Mouse (Mus musculus): ENCODE data around the gene Cd274. TPM values are rescaled to one million over a fixed set of nuclear protein-coding genes. Genes with fewer than 3 reads are reported as not detected.

The Cd274 gene
- polyA plus RNA-seq, 1 experiment from 2014 or later = 0.04 TPM

DNA sequence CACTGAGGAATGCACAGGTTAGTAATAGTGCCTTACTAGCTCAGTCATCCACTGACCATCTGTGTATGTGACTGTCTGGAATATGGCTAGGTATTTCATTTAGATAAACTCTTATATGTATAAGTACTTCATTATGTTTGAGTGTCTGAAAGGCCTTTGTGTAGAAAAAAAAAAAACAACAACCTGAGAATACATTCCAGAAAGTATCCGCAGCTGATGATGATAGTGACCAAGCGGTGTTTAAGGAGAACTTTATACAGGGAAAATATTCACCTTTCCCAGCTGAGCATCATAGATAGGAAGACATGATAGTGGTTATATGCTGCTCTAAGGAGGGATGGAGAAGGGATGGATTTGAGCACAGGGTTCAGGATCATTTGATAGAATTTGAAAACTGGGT, 786 bp downstream of the Cd274 start:
- ATAC-seq (ENCODE audit: low FRiP score, low read depth) = no peak
- Histone ChIP-seq H3K27me3 (peaks cover 5% of the 10 kb centered on the region; the same call in 1 of the 2 replicates), H3K9me3 (no peaks in the 10 kb centered on the region), H3K27ac (no peak overlapping the region), H3K4me1 (peaks cover 12% of the 10 kb centered on the region; the same call in 1 of the 2 replicates), H3K9ac (no peak overlapping the region), H3K36me3 (no peaks in the 10 kb centered on the region), H3K4me2 (replicated peaks) (no peak overlapping the region), H3K4me3 (no peak overlapping the region)
- WGBS = 89% methylated on average over 2 of the region's 2 CpGs

DNA sequence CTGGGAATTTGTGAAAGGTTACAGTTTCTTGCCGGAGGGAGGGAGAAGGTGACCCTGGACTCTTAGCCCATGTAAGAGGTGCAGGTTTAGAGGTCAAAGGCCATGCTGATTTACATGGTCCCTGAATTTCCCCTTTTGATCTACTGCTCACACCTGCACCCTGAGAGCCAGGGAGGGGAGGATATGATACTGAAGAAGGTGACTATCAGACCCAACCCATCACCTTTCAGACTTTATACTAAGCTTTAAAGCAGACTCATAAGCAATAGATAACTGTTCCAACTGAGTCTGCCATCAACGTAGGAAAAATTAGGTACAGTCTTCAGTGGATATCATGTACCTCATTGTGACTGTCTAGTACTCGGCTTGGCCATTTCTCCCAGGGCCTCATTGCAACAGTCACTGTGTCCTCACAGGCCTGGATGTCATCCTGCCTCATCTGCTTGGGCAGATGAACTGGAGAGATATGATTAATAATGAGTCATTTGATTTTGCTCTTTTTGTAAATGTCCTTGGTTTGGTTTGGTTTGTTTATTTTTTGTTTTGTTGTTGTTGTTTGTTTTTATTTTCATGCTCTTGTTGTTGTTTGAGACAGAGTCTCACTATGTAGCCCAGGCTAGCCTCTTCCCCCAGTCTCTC, 1.5 kb downstream of the Cd274 start:
- peaks cover 12% of the 10 kb centered on the region; the same call in 1 of the 2 replicates for H3K4me1 ChIP-seq
- no peak overlapping the region for H3K27ac ChIP-seq
- H3K4me2 ChIP-seq (replicated peaks) = no peak overlapping the region
- H3K36me3 ChIP-seq = no peaks in the 10 kb centered on the region
- no peaks in the 10 kb centered on the region for H3K9me3 ChIP-seq
- no peak overlapping the region for H3K4me3 ChIP-seq
- no peak overlapping the region for H3K9ac ChIP-seq
- ATAC-seq (ENCODE audit: low FRiP score, low read depth) = no peak
- peaks cover 5% of the 10 kb centered on the region; the same call in 1 of the 2 replicates for H3K27me3 ChIP-seq
- 84% methylated on average over 3 of the region's 3 CpGs for WGBS

DNA sequence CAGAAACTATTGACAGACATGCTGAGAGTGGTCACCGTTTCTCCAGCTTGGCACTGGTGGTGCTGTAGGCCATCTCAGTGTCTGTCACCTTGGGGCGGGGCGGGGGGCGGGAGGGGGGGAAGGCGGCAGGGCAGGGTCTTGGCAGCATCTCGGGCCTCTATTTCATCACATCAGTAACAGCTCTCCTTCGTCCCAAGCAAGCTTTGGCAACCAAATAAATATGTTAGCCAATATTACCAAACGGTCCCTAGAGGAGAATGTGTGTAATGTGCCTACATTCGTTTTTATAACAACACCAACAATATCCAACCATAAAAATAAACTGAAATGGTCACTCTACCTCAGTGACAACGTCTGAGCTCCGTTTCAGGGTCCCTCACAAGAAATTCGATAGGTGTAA, 2.9 kb downstream of the Cd274 start:
- Histone ChIP-seq H3K4me3 (no peak overlapping the region), H3K9me3 (no peaks in the 10 kb centered on the region), H3K36me3 (no peaks in the 10 kb centered on the region), H3K4me1 (peaks cover 12% of the 10 kb centered on the region; the same call in 1 of the 2 replicates), H3K9ac (no peak overlapping the region), H3K4me2 (replicated peaks) (no peak overlapping the region), H3K27ac (no peak overlapping the region), H3K27me3 (no peaks in the 10 kb centered on the region)
- ATAC-seq (ENCODE audit: low FRiP score, low read depth) = no peak
- WGBS = 60% methylated on average over 12 of the region's 12 CpGs

DNA sequence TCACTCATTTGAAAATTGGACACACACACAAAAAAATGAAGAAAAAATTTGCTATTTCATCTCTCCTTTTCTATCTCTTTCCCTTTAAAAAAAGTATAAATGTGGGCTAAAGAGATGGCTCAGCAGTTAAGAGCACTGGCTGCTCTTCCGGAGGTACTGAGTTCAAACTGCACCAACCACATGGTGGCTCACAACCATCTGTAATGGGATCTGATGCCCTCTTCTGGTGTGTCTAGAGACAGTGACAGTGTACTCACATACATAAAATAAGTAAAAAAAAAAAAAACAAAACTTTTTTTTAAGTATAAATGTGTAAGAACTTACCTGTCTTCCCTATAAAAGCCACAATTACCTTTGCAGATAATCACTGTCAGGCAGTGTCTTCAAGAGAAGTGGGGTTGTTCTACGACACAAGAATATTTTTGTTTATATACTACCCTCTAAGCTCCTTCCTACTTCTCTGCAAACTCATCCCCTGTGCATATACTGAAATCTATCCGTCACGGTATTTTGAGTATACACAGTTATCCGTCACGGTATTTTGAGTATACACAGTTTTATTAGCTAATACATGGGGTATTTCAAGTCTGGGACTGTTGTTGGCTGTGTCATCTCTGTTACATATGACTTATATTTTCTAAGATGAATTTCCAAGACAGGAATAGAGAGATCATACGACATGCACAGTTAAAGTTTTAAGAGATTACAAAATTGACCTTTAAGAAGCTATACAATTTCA, 3.5 kb downstream of the Cd274 start:
- H3K4me2 ChIP-seq (replicated peaks) = no peak overlapping the region
- no peak overlapping the region for H3K4me3 ChIP-seq
- WGBS = 91% methylated on average over 7 of the region's 7 CpGs
- no peaks in the 10 kb centered on the region for H3K36me3 ChIP-seq
- ATAC-seq (ENCODE audit: low FRiP score, low read depth) = no peak
- no peak overlapping the region for H3K27ac ChIP-seq
- H3K4me1 ChIP-seq = peaks cover 12% of the 10 kb centered on the region; the same call in 1 of the 2 replicates
- H3K9ac ChIP-seq = no peak overlapping the region
- no peaks in the 10 kb centered on the region for H3K9me3 ChIP-seq
- H3K27me3 ChIP-seq = no peaks in the 10 kb centered on the region

DNA sequence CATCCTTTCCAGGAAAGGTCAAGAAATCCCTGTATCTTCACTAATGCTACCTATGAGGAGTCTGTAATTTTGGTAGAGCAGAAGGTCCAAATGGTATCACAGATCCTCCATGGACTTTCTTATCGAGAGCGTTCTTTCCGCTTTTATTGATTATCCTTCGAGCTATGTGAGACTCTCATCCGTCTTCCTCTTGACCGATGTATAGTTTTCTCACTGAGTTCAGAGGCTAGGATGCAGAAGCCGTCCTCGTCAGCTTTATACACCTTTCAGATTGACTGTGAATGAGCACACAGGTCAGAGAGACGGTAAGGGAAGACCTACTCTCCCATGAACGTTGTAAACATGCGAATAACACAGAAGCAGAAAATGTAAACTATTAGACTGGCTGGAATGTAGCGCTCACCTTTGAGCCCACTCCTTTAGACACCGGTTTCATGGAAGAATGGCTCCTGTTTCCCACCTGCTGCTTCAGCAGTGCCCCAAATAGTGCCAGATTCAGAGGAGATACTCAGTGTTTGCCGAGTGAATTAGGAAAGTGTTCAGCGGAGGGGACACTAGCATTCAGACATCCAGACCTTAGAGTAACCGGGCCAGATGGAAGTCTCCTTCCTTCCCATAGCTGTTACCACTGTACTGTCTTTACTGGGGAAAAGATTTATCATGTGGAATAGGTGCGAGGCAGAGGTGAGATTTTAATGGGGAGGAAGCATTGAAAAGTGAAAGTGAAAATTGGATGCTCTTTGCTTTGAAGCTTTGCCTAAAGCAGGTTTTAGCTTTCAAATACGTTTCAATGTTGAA, 4.2 kb downstream of the Cd274 start:
- no peak overlapping the region for H3K4me3 ChIP-seq
- ATAC-seq (ENCODE audit: low FRiP score, low read depth) = no peak
- H3K4me2 ChIP-seq (replicated peaks) = peak overlapping the region; percentile 35

DNA sequence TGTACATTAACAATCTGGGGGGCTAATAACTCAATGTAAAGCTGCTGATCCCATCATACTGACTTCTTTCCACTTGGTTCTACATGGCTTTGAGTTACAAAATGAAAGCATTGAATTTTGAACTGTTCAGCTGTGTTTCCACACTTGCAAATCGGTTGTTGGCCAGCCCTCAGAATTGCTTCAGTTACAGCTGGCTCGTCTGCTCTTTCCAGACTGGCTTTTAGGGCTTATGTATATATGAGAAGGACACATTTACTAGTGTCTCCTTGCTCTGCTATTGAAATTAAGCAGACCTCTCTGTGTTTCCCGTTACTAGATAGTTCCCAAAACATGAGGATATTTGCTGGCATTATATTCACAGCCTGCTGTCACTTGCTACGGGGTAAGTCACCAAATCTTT, 4.9 kb downstream of the Cd274 start:
- no peaks in the 10 kb centered on the region for H3K9me3 ChIP-seq
- H3K36me3 ChIP-seq = no peaks in the 10 kb centered on the region
- no peak overlapping the region for H3K9ac ChIP-seq
- 0 out of 2 replicates have a peak, but pooled peaks have one; percentile 40 for ATAC-seq (ENCODE audit: low FRiP score, low read depth)
- no peak overlapping the region for H3K4me3 ChIP-seq
- no peaks in the 10 kb centered on the region for H3K27me3 ChIP-seq
- peaks cover 8% of the 10 kb centered on the region; the same call in 1 of the 2 replicates for H3K4me1 ChIP-seq
- peak overlapping the region; percentile 35 for H3K4me2 ChIP-seq (replicated peaks)
- WGBS = 50% methylated on average over 4 of the region's 4 CpGs
- no peak overlapping the region for H3K27ac ChIP-seq

More for the DNA sequence above, 4.2 kb downstream of the Cd274 start:
- H3K27me3 ChIP-seq = no peaks in the 10 kb centered on the region
- no peak overlapping the region for H3K9ac ChIP-seq
- whole genome bisulfite sequencing = 76% methylated on average over 18 of the region's 18 CpGs
- no peaks in the 10 kb centered on the region for H3K9me3 ChIP-seq
- no peaks in the 10 kb centered on the region for H3K36me3 ChIP-seq
- H3K27ac ChIP-seq = no peak overlapping the region
- H3K4me1 ChIP-seq = peaks cover 12% of the 10 kb centered on the region; the same call in 1 of the 2 replicates

DNA sequence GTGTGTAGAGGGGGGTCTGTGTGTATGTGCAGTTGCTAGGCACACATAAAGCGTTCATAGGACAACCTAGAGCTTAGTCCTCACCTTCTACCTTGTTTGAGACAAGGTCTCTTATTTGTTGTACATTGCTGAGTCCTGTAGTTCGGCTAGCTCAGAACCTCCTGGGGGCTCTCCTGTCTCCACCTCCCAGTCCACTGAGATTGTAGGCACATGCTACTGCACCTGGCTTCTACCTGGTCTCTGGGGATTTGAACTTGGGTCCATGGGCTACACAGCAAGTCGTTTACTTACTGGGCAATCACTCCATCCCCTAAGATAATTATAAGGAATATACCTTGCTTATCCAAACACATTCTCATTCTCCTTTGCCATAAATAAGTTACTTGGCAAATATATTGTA, 5.4 kb downstream of the Cd274 start:
- WGBS = 76% methylated on average over 3 of the region's 3 CpGs
- Histone ChIP-seq H3K4me1 (peaks cover 8% of the 10 kb centered on the region; the same call in 1 of the 2 replicates), H3K4me3 (no peak overlapping the region)

DNA sequence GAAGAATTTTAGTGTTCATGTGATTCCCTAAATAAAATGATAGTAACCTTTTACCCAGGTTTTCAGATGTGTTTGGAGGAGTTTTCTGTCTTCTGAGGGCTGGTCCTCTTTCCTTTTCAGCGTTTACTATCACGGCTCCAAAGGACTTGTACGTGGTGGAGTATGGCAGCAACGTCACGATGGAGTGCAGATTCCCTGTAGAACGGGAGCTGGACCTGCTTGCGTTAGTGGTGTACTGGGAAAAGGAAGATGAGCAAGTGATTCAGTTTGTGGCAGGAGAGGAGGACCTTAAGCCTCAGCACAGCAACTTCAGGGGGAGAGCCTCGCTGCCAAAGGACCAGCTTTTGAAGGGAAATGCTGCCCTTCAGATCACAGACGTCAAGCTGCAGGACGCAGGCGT, 6.2 kb downstream of the Cd274 start:
- Histone ChIP-seq H3K4me3 (no peak overlapping the region; the same call in 1 of the 2 replicates), H3K9ac (no peak overlapping the region), H3K36me3 (no peaks in the 10 kb centered on the region), H3K4me2 (replicated peaks) (peak overlapping the region; percentile 39), H3K27me3 (no peaks in the 10 kb centered on the region), H3K4me1 (0 out of 2 replicates have a peak, but pooled peaks cover 8% of the 10 kb centered on the region), H3K9me3 (no peaks in the 10 kb centered on the region), H3K27ac (no peak overlapping the region)
- WGBS = 30% methylated on average over 11 of the region's 11 CpGs
- no peak for ATAC-seq (ENCODE audit: low FRiP score, low read depth)

More for the DNA sequence above, 5.4 kb downstream of the Cd274 start:
- ATAC-seq (ENCODE audit: low FRiP score, low read depth) = no peak
- Histone ChIP-seq H3K9ac (no peak overlapping the region), H3K27ac (no peak overlapping the region), H3K4me2 (replicated peaks) (no peak overlapping the region), H3K27me3 (no peaks in the 10 kb centered on the region), H3K9me3 (no peaks in the 10 kb centered on the region), H3K36me3 (no peaks in the 10 kb centered on the region)

DNA sequence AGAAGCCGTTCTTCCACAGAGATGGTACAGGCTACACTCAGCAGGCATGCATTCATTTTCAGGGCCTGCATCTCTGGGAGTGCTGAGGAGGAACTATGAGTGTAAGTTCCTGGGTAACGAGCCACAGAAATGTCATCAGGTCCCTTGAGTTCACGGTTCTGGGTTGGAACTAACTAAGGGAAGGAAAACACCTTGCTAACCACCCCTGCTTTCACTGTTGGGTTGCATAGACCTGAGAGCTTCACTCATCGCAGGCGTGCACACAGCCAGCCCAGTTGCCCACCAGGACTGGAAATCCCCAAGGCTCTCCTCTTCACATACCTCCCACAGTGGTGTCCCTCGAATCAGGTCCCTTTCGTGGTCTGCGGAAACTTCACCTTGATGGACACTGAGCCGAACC, 7.7 kb downstream of the Cd274 start:
- Histone ChIP-seq H3K27ac (no peak overlapping the region), H3K4me1 (0 out of 2 replicates have a peak, but pooled peaks cover 8% of the 10 kb centered on the region), H3K9me3 (no peaks in the 10 kb centered on the region), H3K4me3 (no peak overlapping the region), H3K27me3 (no peaks in the 10 kb centered on the region), H3K4me2 (replicated peaks) (no peak overlapping the region), H3K36me3 (no peaks in the 10 kb centered on the region), H3K9ac (no peak overlapping the region)
- ATAC-seq (ENCODE audit: low FRiP score, low read depth) = no peak
- 88% methylated on average over 9 of the region's 9 CpGs for WGBS

DNA sequence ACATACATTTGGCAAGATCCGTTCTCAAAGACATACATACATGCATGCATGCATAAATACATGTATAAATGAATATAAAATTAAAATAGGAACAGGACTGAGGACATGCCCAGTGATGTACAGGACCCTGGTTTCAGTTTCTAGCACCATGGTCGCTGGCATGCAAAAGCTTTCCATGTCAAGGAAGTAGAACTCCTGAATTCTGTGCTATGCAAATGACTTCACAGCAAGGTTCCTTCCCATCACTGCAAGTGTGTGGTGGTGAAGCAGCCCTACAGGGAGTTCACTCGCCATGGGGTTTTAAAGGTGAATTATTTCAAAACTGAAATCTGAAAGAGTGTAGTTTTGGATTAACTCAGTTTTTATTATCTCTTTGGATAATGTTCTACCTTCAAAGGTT, 9.1 kb downstream of the Cd274 start:
- ATAC-seq (ENCODE audit: low FRiP score, low read depth) = no peak
- Histone ChIP-seq H3K9ac (no peak overlapping the region), H3K4me2 (replicated peaks) (no peak overlapping the region), H3K4me1 (0 out of 2 replicates have a peak, but pooled peaks cover 8% of the 10 kb centered on the region), H3K27me3 (no peaks in the 10 kb centered on the region), H3K4me3 (no peak overlapping the region), H3K36me3 (no peaks in the 10 kb centered on the region), H3K27ac (no peak overlapping the region), H3K9me3 (no peaks in the 10 kb centered on the region)
- 78% methylated on average over 3 of the region's 3 CpGs for WGBS

DNA sequence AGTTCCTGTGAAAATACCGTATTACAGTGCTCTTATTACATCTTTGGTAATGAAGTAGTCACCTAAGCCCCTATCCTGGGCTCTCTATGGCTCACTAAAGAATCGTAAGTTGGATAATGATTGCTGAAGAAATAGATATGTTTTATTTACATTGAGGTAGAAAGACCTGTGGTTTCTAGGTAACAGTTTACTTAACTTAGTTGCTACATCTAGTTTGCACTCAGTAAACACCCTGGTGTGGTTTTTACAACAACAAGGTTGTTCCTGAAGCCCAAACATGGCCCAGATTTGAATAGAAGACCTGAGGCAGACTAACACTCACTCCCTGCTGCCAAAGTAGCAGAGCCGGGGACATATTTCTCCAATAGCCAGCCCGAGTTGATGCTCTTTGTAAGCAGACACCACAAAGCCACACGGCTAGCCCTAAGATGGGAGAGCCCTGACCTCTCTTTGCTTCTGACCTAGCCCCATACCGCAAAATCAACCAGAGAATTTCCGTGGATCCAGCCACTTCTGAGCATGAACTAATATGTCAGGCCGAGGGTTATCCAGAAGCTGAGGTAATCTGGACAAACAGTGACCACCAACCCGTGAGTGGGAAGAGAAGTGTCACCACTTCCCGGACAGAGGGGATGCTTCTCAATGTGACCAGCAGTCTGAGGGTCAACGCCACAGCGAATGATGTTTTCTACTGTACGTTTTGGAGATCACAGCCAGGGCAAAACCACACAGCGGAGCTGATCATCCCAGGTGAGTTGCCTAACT, 12.8 kb downstream of the Cd274 start:
- ATAC-seq (ENCODE audit: low FRiP score, low read depth) = no peak
- H3K27me3 ChIP-seq = no peaks in the 10 kb centered on the region
- 88% methylated on average over 14 of the region's 14 CpGs for WGBS

More for the DNA sequence above, 12.8 kb downstream of the Cd274 start:
- Histone ChIP-seq H3K4me3 (no peak overlapping the region), H3K9me3 (no peaks in the 10 kb centered on the region), H3K4me1 (no peaks in the 10 kb centered on the region), H3K4me2 (replicated peaks) (no peak overlapping the region), H3K9ac (no peak overlapping the region), H3K36me3 (no peaks in the 10 kb centered on the region), H3K27ac (no peak overlapping the region)
